Mouse (Mus musculus) heart, postnatal 4 days (tissue): ENCODE data around the gene Gm20908. TPM values are rescaled to one million over a fixed set of nuclear protein-coding genes. Genes with fewer than 3 reads are reported as not detected.
"Not testable (repeated sequence)": the region's sequence is repeated elsewhere in the genome, so short reads cannot be mapped to it uniquely, and the experiment has no call there.

Source experiments
- DNase-seq: peaks from one replicate; pipeline ENCODE4 v3.0.0; 2021
- total RNA-seq, 2 experiments: library from RNA; stranded (reverse); gene quantifications; 2 replicates each; pipeline ENCODE4 v1.2.3; 2021

The Gm20908 gene
- not detected for total RNA-seq

GRCm38 (mm10) chrY:64472966-64473365, at the start of gene Gm20908:
Gene Gm20908 (plus strand): TSS chrY:64473266.
- not testable (repeated sequence) for DNase-seq
